10 mouse cellular contexts compared by ENCODE assay signal in the genomic region with DNA sequence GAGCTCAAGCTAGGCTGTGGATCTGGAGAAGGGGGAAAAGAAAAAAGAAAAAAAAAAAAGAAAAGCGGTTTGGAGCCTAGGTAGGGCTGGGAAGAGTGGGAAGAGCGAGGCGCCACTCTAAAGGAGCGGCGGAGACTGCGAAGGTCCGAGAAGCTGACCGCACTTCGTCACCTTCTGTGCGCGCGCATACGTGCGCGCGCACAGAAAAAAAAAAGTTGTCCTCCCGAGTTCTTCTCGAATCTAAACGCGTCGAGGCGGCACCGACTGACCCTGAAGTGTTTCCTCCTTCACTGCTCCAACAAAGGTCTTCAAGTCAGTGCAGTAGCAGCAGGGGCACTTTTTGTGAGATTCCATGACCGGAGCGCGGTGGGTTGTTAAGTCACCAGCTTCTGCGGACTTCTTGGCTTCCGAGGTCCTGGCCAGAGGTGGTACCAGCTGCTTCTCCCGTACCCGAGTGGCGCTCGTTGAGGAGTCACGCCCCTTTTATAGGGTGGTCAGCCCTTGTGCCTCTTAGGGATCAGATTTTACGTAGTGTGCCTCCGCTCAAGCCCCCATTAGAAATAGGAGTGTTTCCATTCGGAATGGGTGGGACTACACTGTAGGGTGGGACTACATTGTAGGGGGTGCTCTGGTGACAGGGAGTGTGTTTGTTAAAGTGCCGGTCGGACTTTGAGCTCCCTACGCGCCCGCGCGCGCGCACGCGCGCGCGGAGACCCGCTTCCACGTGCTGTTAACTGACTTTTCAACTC. TPM values are rescaled to one million over a fixed set of nuclear protein-coding genes. Genes with fewer than 3 reads are reported as not detected.
DNase-seq lines count a peak whose midpoint lies in the region; ATAC-seq and TF ChIP-seq lines count a peak whose summit lies in the region.
"Had no signal": no experiment of that assay in that cellular context is flagged by ENCODE, and none has a peak within 500 bp of the region (broad histone marks: within the 10 kb centered on the region; RNA-seq: fewer than 3 reads in every experiment).

No protein-coding gene starts in this region.

- H3K27ac ChIP-seq in gastrocnemius, adult 2 months, result no peak overlapping the region
- H3K27ac ChIP-seq in midbrain, embryonic 10.5 days (replicated peaks), result no peak overlapping the region
- no peak overlapping the region for H3K27ac ChIP-seq in midbrain, embryonic 16.5 days (ENCODE audit: low read length)
- no peak overlapping the region for H3K27ac ChIP-seq in limb, embryonic 11.5 days (replicated peaks; ENCODE audit: low read depth, low read length)
- H3K27ac ChIP-seq in stomach, postnatal 0 days (replicated peaks), result no peak overlapping the region
- H3K27ac ChIP-seq: layer of hippocampus, adult 2 months had no signal

- H3K9me3 ChIP-seq in midbrain, embryonic 10.5 days (replicated peaks), result 0 out of 2 replicates have a peak, but pooled peaks cover 6% of the 10 kb centered on the region
- H3K9me3 ChIP-seq in midbrain, embryonic 16.5 days (replicated peaks; ENCODE audit: control insufficient read depth, low read length, poor library complexity, severe bottlenecking), result no peaks in the 10 kb centered on the region; the same call in 1 of the 2 replicates
- no peaks in the 10 kb centered on the region for H3K9me3 ChIP-seq in limb, embryonic 11.5 days (ENCODE audit: control insufficient read depth, low read length)
- H3K9me3 ChIP-seq in stomach, postnatal 0 days (ENCODE audit: control insufficient read depth, low read length), result no peaks in the 10 kb centered on the region

- no peaks in the 10 kb centered on the region for H3K36me3 ChIP-seq in midbrain, embryonic 10.5 days
- H3K36me3 ChIP-seq in midbrain, embryonic 16.5 days (ENCODE audit: control insufficient read depth, insufficient read depth, low read length), result no peaks in the 10 kb centered on the region
- H3K36me3 ChIP-seq in limb, embryonic 11.5 days (ENCODE audit: control insufficient read depth, insufficient read depth, low read length), result no peaks in the 10 kb centered on the region
- H3K36me3 ChIP-seq in stomach, postnatal 0 days (ENCODE audit: control insufficient read depth, insufficient read depth, low read length), result no peaks in the 10 kb centered on the region

- H3K27me3 ChIP-seq in midbrain, embryonic 10.5 days (ENCODE audit: low read depth, poor library complexity, severe bottlenecking), result peaks cover 96% of the 10 kb centered on the region
- H3K27me3 ChIP-seq in midbrain, embryonic 16.5 days (ENCODE audit: control insufficient read depth, insufficient read depth, low read depth, low read length), result peaks cover 31% of the 10 kb centered on the region
- peaks cover 61% of the 10 kb centered on the region for H3K27me3 ChIP-seq in limb, embryonic 11.5 days (ENCODE audit: control insufficient read depth, insufficient read depth, low read length)
- H3K27me3 ChIP-seq in stomach, postnatal 0 days (ENCODE audit: control insufficient read depth, insufficient read depth, low read length), result peaks cover 5% of the 10 kb centered on the region; the same call in 1 of the 2 replicates

- no peak for TF ChIP-seq EP300 in stomach, postnatal 0 days (optimal IDR thresholded peaks at IDR 0.05)

- H3K4me1 ChIP-seq in midbrain, embryonic 10.5 days, result peaks cover 9% of the 10 kb centered on the region; the same call in 1 of the 2 replicates
- H3K4me1 ChIP-seq in midbrain, embryonic 16.5 days (ENCODE audit: control insufficient read depth, insufficient read depth, low read length), result no peaks in the 10 kb centered on the region
- no peaks in the 10 kb centered on the region for H3K4me1 ChIP-seq in limb, embryonic 11.5 days (ENCODE audit: control insufficient read depth, insufficient read depth, low read length)
- H3K4me1 ChIP-seq in stomach, postnatal 0 days (replicated peaks; ENCODE audit: control insufficient read depth, insufficient read depth), result no peaks in the 10 kb centered on the region

- H3K9ac ChIP-seq in midbrain, embryonic 16.5 days (ENCODE audit: low read depth, low read length), result no peak overlapping the region
- H3K9ac ChIP-seq in limb, embryonic 11.5 days (ENCODE audit: low read length), result no peak overlapping the region
- H3K9ac ChIP-seq in stomach, postnatal 0 days (ENCODE audit: low read length), result no peak overlapping the region

- no peak overlapping the region for H3K4me2 ChIP-seq in midbrain, embryonic 16.5 days (ENCODE audit: low read length)
- H3K4me2 ChIP-seq in limb, embryonic 11.5 days (ENCODE audit: low read depth, severe bottlenecking), result peak overlapping the region; percentile 25; the same call in 1 of the 2 replicates
- H3K4me2 ChIP-seq in stomach, postnatal 0 days (replicated peaks; ENCODE audit: low read depth), result peak overlapping the region; percentile 32

- intact Hi-C loops in gastrocnemius, adult 2 months (cut with DNase I), result no loop called here

- no peak for ATAC-seq in midbrain, embryonic 16.5 days
- 0 out of 2 replicates have a peak, but pooled peaks have one; percentile 29 for ATAC-seq in limb, embryonic 11.5 days (ENCODE audit: insufficient number of reproducible peaks, low FRiP score, low TSS enrichment, low read depth)
- ATAC-seq in stomach, postnatal 0 days (ENCODE audit: low FRiP score, low TSS enrichment), result no peak

- peak overlapping the region; percentile 61 for H3K4me3 ChIP-seq in gastrocnemius, adult 2 months
- H3K4me3 ChIP-seq in midbrain, embryonic 10.5 days, result peak overlapping the region; percentile 16
- H3K4me3 ChIP-seq in midbrain, embryonic 16.5 days (ENCODE audit: low read depth, low read length), result no peak overlapping the region
- no peak overlapping the region for H3K4me3 ChIP-seq in limb, embryonic 11.5 days (ENCODE audit: low read depth, low read length)
- peak overlapping the region; percentile 18 for H3K4me3 ChIP-seq in stomach, postnatal 0 days (ENCODE audit: low read depth, low read length)
- H3K4me3 ChIP-seq: layer of hippocampus, adult 2 months had no signal

- no peak for DNase-seq in gastrocnemius, adult 2 months
- DNase-seq in gastrocnemius, postnatal 25 days, result no peak
- DNase-seq in midbrain, embryonic 10.5 days (ENCODE audit: low spot score), result no peak
- DNase-seq in limb, embryonic 11.5 days (ENCODE audit: low spot score), result no peak
- no peak for DNase-seq in stomach, postnatal 0 days (ENCODE audit: low spot score)
- DNase-seq in cerebellum, postnatal 36 days, result no peak
- no peak for DNase-seq in gastrocnemius, adult 18-20 months (ENCODE audit: low spot score)
- DNase-seq: adrenal gland, postnatal 25 days had no signal

- no peak for TF ChIP-seq CTCF in gastrocnemius, adult 2 months (IDR thresholded peaks at IDR 0.05)
- no peak for TF ChIP-seq CTCF in stomach, postnatal 0 days (IDR thresholded peaks at IDR 0.05; ENCODE audit: low read depth)

- 24% methylated on average over 52 of the region's 52 CpGs for WGBS in midbrain, embryonic 10.5 days
- WGBS in midbrain, embryonic 16.5 days, result 13% methylated on average over 51 of the region's 52 CpGs
- 20% methylated on average over 52 of the region's 52 CpGs for WGBS in limb, embryonic 11.5 days
- 14% methylated on average over 51 of the region's 52 CpGs for WGBS in stomach, postnatal 0 days

RNA-seq across cellular contexts. Expression of a gene that starts 2.0 kb away (rescaled TPM):
- not detected for total RNA-seq in gastrocnemius, adult 2 months (2021)
- not detected for total RNA-seq in gastrocnemius, postnatal 25 days (2021)
- not detected in 2 replicates for polyA plus RNA-seq in midbrain, embryonic 10.5 days (2016; fragmentation: Nextera tagmentation; extraction: Ambion mirVana)
- polyA plus RNA-seq in midbrain, embryonic 16.5 days (2015; fragmentation: Nextera tagmentation; extraction: Ambion mirVana), result not detected in 2 replicates
- not detected in 2 replicates for polyA plus RNA-seq in limb, embryonic 11.5 days (2014; fragmentation: Nextera tagmentation; extraction: Ambion mirVana)
- 0.06 TPM in 1 of 2 replicates, not detected in the other for polyA plus RNA-seq in stomach, postnatal 0 days (2015; fragmentation: Nextera tagmentation; extraction: Ambion mirVana)
- not detected for total RNA-seq in gastrocnemius, adult 18-20 months (2021)
- total RNA-seq: adrenal gland, postnatal 25 days; layer of hippocampus, adult 2 months had no signal

Comparison
In these comparisons a context has a peak if more than half of its experiments do, and no peak if none do; other contexts are left out.
1. H3K4me3 ChIP-seq: peak in gastrocnemius, adult 2 months (single experiment), midbrain, embryonic 10.5 days (single experiment) and stomach, postnatal 0 days (single experiment); none in midbrain, embryonic 16.5 days (single experiment) and limb, embryonic 11.5 days (single experiment).